Mouse (Mus musculus) NIH3T3 (cell line): ENCODE measurements around the gene Slc25a44.

Source experiments
- DNase-seq: peaks from one replicate; pipeline ENCODE4 v3.0.0-alpha.2; 2012; ENCODE audit warnings: low read depth

Gene Slc25a44

GRCm38 (mm10) chr3:88450379-88451131 lies 25.6 kb upstream of the Slc25a44 start:
- DNase-seq: no peak

GRCm38 (mm10) chr3:88449395-88450023 lies 24.6 kb upstream of the Slc25a44 start:
- DNase-seq: no peak

- DNase-seq: no peak
Observed at GRCm38 (mm10) chr3:88448443-88448842, 23.5 kb upstream of the Slc25a44 start.

- DNase-seq: no peak
Observed at GRCm38 (mm10) chr3:88447676-88448183, 22.8 kb upstream of the Slc25a44 start.

GRCm38 (mm10) chr3:88446471-88447123 lies 21.7 kb upstream of the Slc25a44 start:
- peak; percentile 55 for DNase-seq

- DNase-seq: peak; percentile 24
Observed at GRCm38 (mm10) chr3:88442888-88443287, 17.9 kb upstream of the Slc25a44 start.

- DNase-seq: no peak
Observed at GRCm38 (mm10) chr3:88442488-88442887, 17.5 kb upstream of the Slc25a44 start.

GRCm38 (mm10) chr3:88440500-88441381 lies 15.8 kb upstream of the Slc25a44 start:
- DNase-seq: peak; percentile 75

GRCm38 (mm10) chr3:88439582-88439981 lies 14.6 kb upstream of the Slc25a44 start:
- DNase-seq: no peak

- no peak for DNase-seq
Observed at GRCm38 (mm10) chr3:88437454-88437853, 12.5 kb upstream of the Slc25a44 start.

GRCm38 (mm10) chr3:88436395-88437201 lies 11.7 kb upstream of the Slc25a44 start:
- peak; percentile 57 for DNase-seq

GRCm38 (mm10) chr3:88435515-88435914 lies 10.6 kb upstream of the Slc25a44 start:
- DNase-seq: no peak

- DNase-seq: peak; percentile 35
Observed at GRCm38 (mm10) chr3:88428639-88429038, 3.7 kb upstream of the Slc25a44 start.

- DNase-seq: peak; percentile 34
Observed at GRCm38 (mm10) chr3:88427342-88427905, 2.5 kb upstream of the Slc25a44 start.

GRCm38 (mm10) chr3:88425708-88426420 lies 925 bp upstream of the Slc25a44 start:
- DNase-seq: no peak

GRCm38 (mm10) chr3:88425330-88425689 lies 371 bp upstream of the Slc25a44 start:
- no peak for DNase-seq

GRCm38 (mm10) chr3:88422020-88422720 lies 2.8 kb downstream of the Slc25a44 start:
- DNase-seq: peak; percentile 65

- no peak for DNase-seq
Observed at GRCm38 (mm10) chr3:88420771-88421170, 4.2 kb downstream of the Slc25a44 start.

- DNase-seq: no peak
Observed at GRCm38 (mm10) chr3:88418016-88418415, 6.9 kb downstream of the Slc25a44 start.
